Mouse (Mus musculus): Measurements from ENCODE around the gene Ufl1. TPM values are rescaled to one million over a fixed set of nuclear protein-coding genes. Genes with fewer than 3 reads are reported as not detected.
A peak's percentile ranks its signal among the peaks of the same experiment; 100 is the strongest.
"Not testable (repeated sequence)": the region's sequence is repeated elsewhere in the genome, so short reads cannot be mapped to it uniquely, and the experiment has no call there.

Ufl1 gene
- 34.5 and 34.6 TPM in 2 replicates for polyA plus RNA-seq (2014; fragmentation: Nextera tagmentation; extraction: Ambion mirVana)

- peaks cover 5% of the 10 kb centered on the region; the same call in 1 of the 2 replicates for H3K36me3 ChIP-seq (ENCODE audit: control insufficient read depth, insufficient read depth, low read length)
- no peaks in the 10 kb centered on the region for H3K27me3 ChIP-seq (ENCODE audit: control insufficient read depth, insufficient read depth, low read length)
- H3K9ac ChIP-seq (ENCODE audit: low read depth, low read length) = peak within 1 kb of the TSS; percentile 97
- peak within 1 kb of the TSS; percentile 76 for H3K4me3 ChIP-seq (ENCODE audit: low read depth, low read length)
- peak; percentile 96 for ATAC-seq (replicated peaks; ENCODE audit: insufficient number of reproducible peaks, low FRiP score, low TSS enrichment)
- peak within 1 kb of the TSS; percentile 96 for H3K27ac ChIP-seq (ENCODE audit: low read depth, low read length)
- H3K4me2 ChIP-seq = peak within 1 kb of the TSS; percentile 69
- H3K4me1 ChIP-seq (ENCODE audit: control insufficient read depth, insufficient read depth, low read length) = no peaks in the 10 kb centered on the region
- WGBS (ENCODE audit: insufficient replicate concordance) = under 1% methylated on average over 30 of the region's 30 CpGs
- no peaks in the 10 kb centered on the region for H3K9me3 ChIP-seq (replicated peaks; ENCODE audit: control insufficient read depth, low read length)
Observed at GRCm38 (mm10) chr4:25281671-25282038, at the start of gene Ufl1. Gene Ufl1, minus strand, starts transcription at chr4:25281821.

GRCm38 (mm10) chr4:25325684-25326220, 44.1 kb upstream of the Ufl1 start:
- Histone ChIP-seq H3K4me2 (no peak overlapping the region), H3K27me3 (ENCODE audit: control insufficient read depth, insufficient read depth, low read length) (no peaks in the 10 kb centered on the region), H3K9me3 (replicated peaks; ENCODE audit: control insufficient read depth, low read length) (no peaks in the 10 kb centered on the region), H3K4me3 (ENCODE audit: low read depth, low read length) (no peak overlapping the region), H3K9ac (ENCODE audit: low read depth, low read length) (no peak overlapping the region), H3K27ac (ENCODE audit: low read depth, low read length) (no peak overlapping the region), H3K4me1 (ENCODE audit: control insufficient read depth, insufficient read depth, low read length) (no peaks in the 10 kb centered on the region), H3K36me3 (ENCODE audit: control insufficient read depth, insufficient read depth, low read length) (no peaks in the 10 kb centered on the region)
- WGBS (ENCODE audit: insufficient replicate concordance) = 77% methylated on average over 3 of the region's 3 CpGs
- no peak for ATAC-seq (replicated peaks; ENCODE audit: insufficient number of reproducible peaks, low FRiP score, low TSS enrichment)

DNA sequence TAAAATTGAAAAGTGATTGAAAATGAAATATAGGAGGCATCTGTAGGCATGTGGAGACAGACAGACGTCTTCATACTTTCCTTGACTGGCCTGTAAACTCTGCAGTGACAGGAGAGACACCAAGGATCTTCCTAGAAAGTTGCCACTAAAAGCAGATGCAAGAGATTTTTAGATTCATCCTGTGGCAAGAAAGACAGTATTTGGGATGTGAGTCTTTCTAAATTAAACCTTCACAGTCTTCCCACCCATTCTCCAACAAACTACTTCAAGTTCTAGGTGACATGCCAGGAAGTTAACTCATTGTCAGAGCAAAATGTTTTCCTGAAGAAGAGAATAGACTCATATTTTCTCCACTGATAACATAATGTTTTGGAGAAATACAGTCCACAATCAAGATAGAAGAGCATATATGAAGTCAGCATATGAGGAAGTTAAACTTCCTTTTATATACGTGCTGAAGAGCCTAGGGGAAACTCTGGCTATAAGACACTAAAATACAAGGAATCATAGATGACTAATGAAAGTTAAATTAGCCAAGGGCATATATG, 41.1 kb upstream of the Ufl1 start:
- H3K9me3 ChIP-seq (replicated peaks; ENCODE audit: control insufficient read depth, low read length) = no peaks in the 10 kb centered on the region
- no peak overlapping the region for H3K4me2 ChIP-seq
- H3K4me3 ChIP-seq (ENCODE audit: low read depth, low read length) = no peak overlapping the region
- no peaks in the 10 kb centered on the region for H3K4me1 ChIP-seq (ENCODE audit: control insufficient read depth, insufficient read depth, low read length)
- no peaks in the 10 kb centered on the region for H3K36me3 ChIP-seq (ENCODE audit: control insufficient read depth, insufficient read depth, low read length)
- no peak overlapping the region for H3K27ac ChIP-seq (ENCODE audit: low read depth, low read length)
- WGBS (ENCODE audit: insufficient replicate concordance) = 65% methylated on average over 2 of the region's 2 CpGs
- no peaks in the 10 kb centered on the region for H3K27me3 ChIP-seq (ENCODE audit: control insufficient read depth, insufficient read depth, low read length)
- H3K9ac ChIP-seq (ENCODE audit: low read depth, low read length) = no peak overlapping the region
- ATAC-seq (replicated peaks; ENCODE audit: insufficient number of reproducible peaks, low FRiP score, low TSS enrichment) = no peak

DNA sequence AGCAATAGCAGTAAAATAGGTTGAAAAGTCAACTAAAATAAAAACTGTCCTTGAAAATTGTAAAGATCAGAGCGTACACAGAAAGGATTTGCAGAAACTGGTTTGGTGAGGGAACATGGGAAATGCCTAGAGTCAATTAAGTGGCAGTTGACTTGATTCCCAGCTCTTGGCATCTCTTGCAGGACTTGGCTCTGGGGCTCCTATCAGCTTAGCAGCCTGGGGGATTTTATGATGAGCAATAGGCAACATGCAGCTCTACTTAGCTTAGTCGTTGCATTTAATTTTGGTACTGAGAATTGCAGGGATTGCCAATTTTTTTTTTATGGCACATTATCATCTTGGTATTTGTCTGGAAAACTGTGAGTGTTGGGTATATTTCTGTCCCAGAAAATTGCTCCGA, 32.1 kb upstream of the Ufl1 start:
- WGBS (ENCODE audit: insufficient replicate concordance) = 81% methylated on average over 3 of the region's 3 CpGs
- H3K4me3 ChIP-seq (ENCODE audit: low read depth, low read length) = no peak overlapping the region
- H3K27ac ChIP-seq (ENCODE audit: low read depth, low read length) = no peak overlapping the region
- no peak for ATAC-seq (replicated peaks; ENCODE audit: insufficient number of reproducible peaks, low FRiP score, low TSS enrichment)
- no peak overlapping the region for H3K4me2 ChIP-seq
- no peaks in the 10 kb centered on the region for H3K27me3 ChIP-seq (ENCODE audit: control insufficient read depth, insufficient read depth, low read length)
- no peaks in the 10 kb centered on the region for H3K9me3 ChIP-seq (replicated peaks; ENCODE audit: control insufficient read depth, low read length)
- no peaks in the 10 kb centered on the region for H3K4me1 ChIP-seq (ENCODE audit: control insufficient read depth, insufficient read depth, low read length)
- no peak overlapping the region for H3K9ac ChIP-seq (ENCODE audit: low read depth, low read length)
- H3K36me3 ChIP-seq (ENCODE audit: control insufficient read depth, insufficient read depth, low read length) = no peaks in the 10 kb centered on the region

DNA sequence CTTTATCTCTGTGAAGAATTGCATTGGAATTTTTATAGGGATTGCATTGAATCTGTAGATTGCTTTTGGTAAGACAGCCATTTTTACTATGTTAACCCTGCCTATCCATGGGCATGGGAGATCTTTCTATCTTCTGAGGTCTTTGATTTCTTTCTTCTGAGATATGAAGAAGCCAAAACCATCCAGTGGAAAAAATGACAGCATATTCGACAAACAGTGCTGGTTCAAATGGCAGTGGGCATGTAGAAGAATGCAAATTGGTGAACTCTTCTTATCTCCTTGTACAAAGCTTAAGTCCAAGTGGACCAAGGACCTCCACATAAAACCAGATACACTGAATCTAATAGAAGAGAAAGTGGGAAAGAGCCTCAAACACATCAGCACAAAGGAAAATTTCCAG, 3.4 kb upstream of the Ufl1 start:
- H3K4me1 ChIP-seq (ENCODE audit: control insufficient read depth, insufficient read depth, low read length); H3K27ac ChIP-seq (ENCODE audit: low read depth, low read length); ATAC-seq (replicated peaks; ENCODE audit: insufficient number of reproducible peaks, low FRiP score, low TSS enrichment); H3K4me2 ChIP-seq; H3K9ac ChIP-seq (ENCODE audit: low read depth, low read length); H3K4me3 ChIP-seq (ENCODE audit: low read depth, low read length); H3K36me3 ChIP-seq (ENCODE audit: control insufficient read depth, insufficient read depth, low read length); H3K9me3 ChIP-seq (replicated peaks; ENCODE audit: control insufficient read depth, low read length); H3K27me3 ChIP-seq (ENCODE audit: control insufficient read depth, insufficient read depth, low read length): not testable (repeated sequence)
- 66% methylated on average over 1 of the region's 1 CpGs for WGBS (ENCODE audit: insufficient replicate concordance)

GRCm38 (mm10) chr4:25280938-25281670, 517 bp downstream of the Ufl1 start:
- peak; percentile 87 for ATAC-seq (replicated peaks; ENCODE audit: insufficient number of reproducible peaks, low FRiP score, low TSS enrichment)
- no peaks in the 10 kb centered on the region for H3K9me3 ChIP-seq (replicated peaks; ENCODE audit: control insufficient read depth, low read length)
- no peaks in the 10 kb centered on the region for H3K4me1 ChIP-seq (ENCODE audit: control insufficient read depth, insufficient read depth, low read length)
- peaks cover 5% of the 10 kb centered on the region; the same call in 1 of the 2 replicates for H3K36me3 ChIP-seq (ENCODE audit: control insufficient read depth, insufficient read depth, low read length)
- H3K27me3 ChIP-seq (ENCODE audit: control insufficient read depth, insufficient read depth, low read length) = no peaks in the 10 kb centered on the region
- H3K9ac ChIP-seq (ENCODE audit: low read depth, low read length) = peak overlapping the region; percentile 97
- peak overlapping the region; percentile 96 for H3K27ac ChIP-seq (ENCODE audit: low read depth, low read length)
- H3K4me2 ChIP-seq = peak overlapping the region; percentile 69
- H3K4me3 ChIP-seq (ENCODE audit: low read depth, low read length) = peak overlapping the region; percentile 76
- WGBS (ENCODE audit: insufficient replicate concordance) = 2% methylated on average over 29 of the region's 32 CpGs

GRCm38 (mm10) chr4:25272861-25273627, 8.6 kb downstream of the Ufl1 start:
- Histone ChIP-seq H3K9ac (ENCODE audit: low read depth, low read length) (no peak overlapping the region), H3K4me1 (ENCODE audit: control insufficient read depth, insufficient read depth, low read length) (no peaks in the 10 kb centered on the region), H3K27ac (ENCODE audit: low read depth, low read length) (no peak overlapping the region), H3K36me3 (ENCODE audit: control insufficient read depth, insufficient read depth, low read length) (peaks cover 16% of the 10 kb centered on the region), H3K27me3 (ENCODE audit: control insufficient read depth, insufficient read depth, low read length) (no peaks in the 10 kb centered on the region), H3K9me3 (replicated peaks; ENCODE audit: control insufficient read depth, low read length) (no peaks in the 10 kb centered on the region), H3K4me3 (ENCODE audit: low read depth, low read length) (no peak overlapping the region), H3K4me2 (no peak overlapping the region)
- no peak for ATAC-seq (replicated peaks; ENCODE audit: insufficient number of reproducible peaks, low FRiP score, low TSS enrichment)
- WGBS (ENCODE audit: insufficient replicate concordance) = 84% methylated on average over 7 of the region's 7 CpGs

DNA sequence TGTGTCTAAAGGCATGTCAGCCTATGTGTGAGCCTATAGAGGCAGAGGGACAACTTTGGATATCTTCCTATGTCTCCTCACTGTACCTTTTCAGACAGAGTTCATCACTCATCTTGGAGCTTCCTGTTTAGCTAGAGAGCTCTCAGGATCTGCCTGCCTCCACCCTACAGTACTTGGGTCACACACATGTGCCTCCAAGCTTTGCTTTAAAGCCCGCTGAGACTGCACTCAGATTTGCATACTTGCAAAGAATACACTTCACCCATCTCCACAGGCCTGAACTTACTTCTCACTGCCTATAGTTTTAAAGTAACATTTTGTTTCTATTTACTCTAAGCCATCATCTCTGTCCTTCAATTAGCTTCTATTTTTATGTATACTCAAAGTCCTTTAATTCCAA, 9.7 kb downstream of the Ufl1 start:
- WGBS (ENCODE audit: insufficient replicate concordance) = 82% methylated on average over 1 of the region's 1 CpGs

More for the DNA sequence above, 9.7 kb downstream of the Ufl1 start:
- no peak overlapping the region for H3K27ac ChIP-seq (ENCODE audit: low read depth, low read length)
- H3K9ac ChIP-seq (ENCODE audit: low read depth, low read length) = no peak overlapping the region
- no peaks in the 10 kb centered on the region for H3K27me3 ChIP-seq (ENCODE audit: control insufficient read depth, insufficient read depth, low read length)
- H3K9me3 ChIP-seq (replicated peaks; ENCODE audit: control insufficient read depth, low read length) = no peaks in the 10 kb centered on the region
- peaks cover 14% of the 10 kb centered on the region for H3K36me3 ChIP-seq (ENCODE audit: control insufficient read depth, insufficient read depth, low read length)
- no peak overlapping the region for H3K4me3 ChIP-seq (ENCODE audit: low read depth, low read length)
- H3K4me2 ChIP-seq = no peak overlapping the region
- no peaks in the 10 kb centered on the region for H3K4me1 ChIP-seq (ENCODE audit: control insufficient read depth, insufficient read depth, low read length)
- no peak for ATAC-seq (replicated peaks; ENCODE audit: insufficient number of reproducible peaks, low FRiP score, low TSS enrichment)
